Mouse (Mus musculus) intestine, postnatal 0 days (tissue): Measurements from ENCODE around the gene Zfp641. TPM values are rescaled to one million over a fixed set of nuclear protein-coding genes. Genes with fewer than 3 reads are reported as not detected.

Experiments used
- ATAC-seq: fragments of 200-750 bp; cut with Nextera tagmentation; 2 replicates; pipeline ENCODE4 v1.8.0; 2017; ENCODE audit warnings: mild to moderate bottlenecking, moderate TSS enrichment, moderate library complexity
- H3K27ac ChIP-seq: fragments of 300-500 bp; sonication (generic); 2 replicates; pipeline ENCODE4 v1.5.1; 2014; ENCODE audit warnings: mild to moderate bottlenecking, low read depth, low read length, moderate library complexity
- H3K27me3 ChIP-seq: fragments of 300-500 bp; sonication (generic); replicated peaks from 2 replicates; pipeline ENCODE4 v1.6.1; 2014; ENCODE audit warnings: low read length, mixed read lengths; ENCODE audit not compliant: control insufficient read depth, insufficient read depth
- H3K36me3 ChIP-seq: fragments of 300-500 bp; sonication (generic); 2 replicates; pipeline ENCODE4 v1.6.1; 2014; ENCODE audit warnings: mild to moderate bottlenecking, moderate library complexity; ENCODE audit not compliant: control insufficient read depth, insufficient read depth
- H3K4me1 ChIP-seq: fragments of 300-500 bp; sonication (generic); replicated peaks from 2 replicates; pipeline ENCODE4 v1.6.1; 2014; ENCODE audit warnings: antibody characterized with exemption, low read length, mixed read lengths; ENCODE audit not compliant: control insufficient read depth, insufficient read depth
- H3K4me2 ChIP-seq: fragments of 300-500 bp; sonication (generic); replicated peaks from 2 replicates; pipeline ENCODE4 v1.6.1; 2014; ENCODE audit warnings: low read depth, mild to moderate bottlenecking, moderate library complexity
- H3K4me3 ChIP-seq: fragments of 300-500 bp; sonication (generic); 2 replicates; pipeline ENCODE4 v1.5.1; 2014; ENCODE audit warnings: low read depth, low read length
- H3K9ac ChIP-seq: fragments of 300-500 bp; sonication (generic); 2 replicates; pipeline ENCODE4 v1.6.1; 2014; ENCODE audit warnings: mild to moderate bottlenecking, low read depth, low read length
- H3K9me3 ChIP-seq: fragments of 300-500 bp; sonication (generic); 2 replicates; pipeline ENCODE4 v1.6.1; 2016; ENCODE audit warnings: mixed run types; ENCODE audit not compliant: control insufficient read depth
- CTCF ChIP-seq: sonication (generic); IDR thresholded peaks from 2 replicates; pipeline ENCODE4 v1.5.1; 2016; ENCODE audit warnings: low read depth, mild to moderate bottlenecking, control low read depth, antibody characterized with exemption, moderate library complexity
- WGBS: fragments of 180-500 bp; shearing (Covaris S2); extraction: QIAGEN DNeasy Blood & Tissue Kit; methylation state at CpG from one replicate; pipeline ENCODE4 v1.1.7; 2014; 5-methylcytosine and 5-hydroxymethylcytosine counted together
- polyA plus RNA-seq: library from polyadenylated mRNA; unstranded; fragments of >200 nt; fragmentation: Nextera tagmentation; extraction: Ambion mirVana; gene quantifications from 2 replicates; pipeline ENCODE4 v1.2.1, GENCODE M21; 2015

Gene Zfp641
- polyA plus RNA-seq, 1 experiment from 2014 or later, result 0.21 TPM

DNA sequence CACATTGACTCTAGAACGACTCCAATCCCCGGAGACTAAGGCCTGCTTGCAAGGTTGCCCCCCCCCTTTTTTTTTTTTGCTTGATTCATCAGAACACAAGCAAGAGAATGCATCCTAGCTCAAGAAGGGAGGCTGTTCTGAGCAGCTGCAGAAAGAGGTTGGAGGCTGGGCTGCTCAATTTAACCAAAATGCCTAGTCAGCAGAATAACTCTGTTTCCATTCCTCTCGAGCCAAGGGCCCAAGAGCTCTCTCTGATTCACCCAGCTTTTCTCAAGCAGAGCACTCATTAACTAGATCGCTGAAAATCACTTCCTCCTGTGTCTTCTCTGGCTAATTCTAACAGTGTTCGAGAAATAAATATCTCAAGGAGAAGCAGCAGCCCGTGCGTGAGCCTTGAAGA is 9.5 kb downstream of the Zfp641 start:
- WGBS, result 60% methylated on average over 7 of the region's 7 CpGs
- H3K4me3 ChIP-seq, result no peak overlapping the region
- H3K4me2 ChIP-seq, result no peak overlapping the region
- no peaks in the 10 kb centered on the region for H3K9me3 ChIP-seq
- no peak for ATAC-seq
- H3K4me1 ChIP-seq, result no peaks in the 10 kb centered on the region
- H3K36me3 ChIP-seq, result no peaks in the 10 kb centered on the region
- H3K9ac ChIP-seq, result no peak overlapping the region
- no peaks in the 10 kb centered on the region for H3K27me3 ChIP-seq
- no peak for TF ChIP-seq CTCF
- H3K27ac ChIP-seq, result no peak overlapping the region

DNA sequence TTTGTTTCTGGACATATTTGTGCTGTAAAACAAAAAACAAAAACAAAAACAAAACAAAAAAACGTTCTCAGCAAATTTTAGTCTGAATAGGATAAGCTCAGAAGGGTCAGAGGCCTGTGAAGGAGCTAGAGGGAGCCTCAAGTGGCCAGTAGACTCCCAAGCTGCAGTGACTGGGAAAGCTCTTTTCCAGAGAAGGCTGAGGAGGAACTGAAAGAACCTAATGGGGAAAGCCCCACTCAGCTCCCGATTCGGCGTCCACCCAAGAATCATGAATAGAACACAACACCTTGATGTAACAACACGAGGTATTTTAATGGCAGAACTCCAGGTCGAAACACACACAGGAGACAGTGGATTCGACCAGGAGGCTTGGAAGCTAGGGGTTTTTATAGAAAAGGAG is 38.2 kb downstream of the Zfp641 start:
- ATAC-seq, result no peak

DNA sequence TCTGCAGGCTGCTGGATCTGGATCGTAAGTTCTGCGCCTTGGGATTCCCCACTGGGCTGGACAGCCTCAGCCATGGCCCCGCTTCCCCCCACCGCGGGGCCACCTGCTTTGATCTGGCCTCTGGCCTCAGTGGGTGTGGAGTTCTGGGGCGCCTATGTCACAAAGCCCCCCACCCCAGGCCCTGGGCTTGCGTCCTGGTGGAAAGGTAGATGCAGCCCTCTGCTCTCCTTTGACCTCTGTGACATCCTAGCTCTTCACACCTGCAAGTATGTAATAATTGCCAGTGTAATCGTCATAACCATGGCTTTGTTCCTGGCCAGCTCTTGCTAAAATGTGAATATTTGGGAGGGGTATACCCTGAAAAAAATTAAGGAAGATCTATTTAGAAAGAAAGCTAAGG is 38.8 kb downstream of the Zfp641 start, which contains the start of gene H1fnt:
H1fnt (minus strand) TSS at position 101 of the 400 bp plus-strand sequence.
- 81% methylated on average over 8 of the region's 8 CpGs for WGBS
- H3K36me3 ChIP-seq, result no peaks in the 10 kb centered on the region
- no peak within 1 kb of the TSS for H3K4me2 ChIP-seq
- H3K27ac ChIP-seq, result no peak within 1 kb of the TSS
- TF ChIP-seq CTCF, result no peak
- no peaks in the 10 kb centered on the region for H3K4me1 ChIP-seq
- no peak within 1 kb of the TSS for H3K9ac ChIP-seq
- H3K9me3 ChIP-seq, result no peaks in the 10 kb centered on the region
- ATAC-seq, result no peak
- no peak within 1 kb of the TSS for H3K4me3 ChIP-seq
- no peaks in the 10 kb centered on the region for H3K27me3 ChIP-seq

More for the DNA sequence above, 38.2 kb downstream of the Zfp641 start:
- Histone ChIP-seq H3K36me3 (no peaks in the 10 kb centered on the region), H3K9ac (no peak overlapping the region), H3K4me3 (no peak overlapping the region), H3K4me1 (no peaks in the 10 kb centered on the region), H3K27ac (no peak overlapping the region), H3K9me3 (no peaks in the 10 kb centered on the region), H3K27me3 (no peaks in the 10 kb centered on the region), H3K4me2 (no peak overlapping the region)
- 86% methylated on average over 7 of the region's 7 CpGs for WGBS
- TF ChIP-seq CTCF, result no peak

DNA sequence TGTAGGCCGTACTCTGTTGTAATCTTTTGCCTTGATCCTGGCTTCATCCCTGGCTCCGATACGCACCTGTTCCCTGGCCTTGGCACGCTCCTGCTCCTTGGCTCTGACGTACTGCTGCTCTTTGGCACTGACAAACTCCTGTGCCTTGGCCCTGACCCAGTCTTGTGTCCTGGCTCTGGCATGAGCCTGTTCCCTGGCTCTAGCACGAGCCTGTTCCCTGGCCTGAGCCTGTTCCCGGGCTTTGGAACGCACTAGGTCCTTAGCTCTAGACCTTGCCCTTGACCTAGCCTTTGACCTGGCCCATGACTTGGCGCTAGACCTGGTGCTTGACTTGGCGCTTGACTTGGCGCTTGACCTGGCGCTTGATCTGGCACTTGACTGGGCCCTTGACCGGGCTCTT is 39.7 kb downstream of the Zfp641 start:
- no peaks in the 10 kb centered on the region for H3K36me3 ChIP-seq
- WGBS, result 96% methylated on average over 13 of the region's 13 CpGs
- no peak for TF ChIP-seq CTCF
- no peaks in the 10 kb centered on the region for H3K9me3 ChIP-seq
- H3K4me3 ChIP-seq, result no peak overlapping the region
- no peaks in the 10 kb centered on the region for H3K4me1 ChIP-seq
- H3K4me2 ChIP-seq, result no peak overlapping the region
- no peaks in the 10 kb centered on the region for H3K27me3 ChIP-seq
- H3K27ac ChIP-seq, result no peak overlapping the region
- H3K9ac ChIP-seq, result no peak overlapping the region
- ATAC-seq, result no peak

Other genes starting within 250 kb of the Zfp641 start
- 15.6 and 17.3 TPM in 2 replicates for gene Pfkm, start 203.6 kb downstream of the Zfp641 start, polyA plus RNA-seq
- gene Senp1, start 202.4 kb downstream of the Zfp641 start, polyA plus RNA-seq, result 7.3 and 8.6 TPM in 2 replicates
- gene Asb8, start 130.5 kb downstream of the Zfp641 start, polyA plus RNA-seq, result 41.9 and 46.6 TPM in 2 replicates
- gene Ccdc184, start 129.0 kb downstream of the Zfp641 start, polyA plus RNA-seq, result 0.87 and 1.2 TPM in 2 replicates
- gene Olfr288, start 100.6 kb downstream of the Zfp641 start, polyA plus RNA-seq, result not detected in 2 replicates
- not detected in 2 replicates for gene Gm44579, start 75.2 kb downstream of the Zfp641 start, polyA plus RNA-seq
- not detected in 2 replicates for gene Olfr287, start 75.1 kb downstream of the Zfp641 start, polyA plus RNA-seq
- not detected in 2 replicates for gene Olfr286, start 61.7 kb downstream of the Zfp641 start, polyA plus RNA-seq
- gene H1fnt, start 38.9 kb downstream of the Zfp641 start, polyA plus RNA-seq, result not detected in 2 replicates
- not detected in 2 replicates for gene Olfr285, start 21.2 kb upstream of the Zfp641 start, polyA plus RNA-seq
- gene Olfr284, start 44.8 kb upstream of the Zfp641 start, polyA plus RNA-seq, result not detected in 2 replicates
- not detected in 2 replicates for gene Olfr283, start 84.8 kb upstream of the Zfp641 start, polyA plus RNA-seq
- not detected in 2 replicates for gene Olfr282, start 135.1 kb upstream of the Zfp641 start, polyA plus RNA-seq
- gene Olfr281, start 156.4 kb upstream of the Zfp641 start, polyA plus RNA-seq, result not detected in 2 replicates
- gene OR5BS1P, start 173.7 kb upstream of the Zfp641 start, polyA plus RNA-seq, result not detected in 2 replicates
- 0.34 and 0.56 TPM in 2 replicates for gene Lalba, start 186.6 kb upstream of the Zfp641 start, polyA plus RNA-seq
- not detected in 2 replicates for gene Olfr279, start 196.2 kb upstream of the Zfp641 start, polyA plus RNA-seq
- gene Kansl2, start 238.1 kb upstream of the Zfp641 start, polyA plus RNA-seq, result 42.1 and 42.3 TPM in 2 replicates